ENCODE assay signal across 8 mouse cellular contexts in genomic region chr4:49844274-49844827, GRCm38 (mm10). TPM values are rescaled to one million over a fixed set of nuclear protein-coding genes. Genes with fewer than 3 reads are reported as not detected.
DNase-seq lines count a peak whose midpoint lies in the region; ATAC-seq and TF ChIP-seq lines count a peak whose summit lies in the region.

No protein-coding gene starts in this region.

- DNase-seq in heart, postnatal 36 days = no peak
- DNase-seq in ES-E14 (ENCODE audit: low read depth, low spot score) = no peak
- no peak for DNase-seq in limb, embryonic 14.5 days (ENCODE audit: low spot score)
- DNase-seq in urinary bladder, adult 2 months (ENCODE audit: low spot score) = no peak
- DNase-seq in MN1 (ENCODE audit: low spot score) = no peak

- H3K36me3 ChIP-seq in heart, embryonic 11.5 days (ENCODE audit: control insufficient read depth, insufficient read depth, low read length) = no peaks in the 10 kb centered on the region
- H3K36me3 ChIP-seq in ES-E14 (ENCODE audit: control insufficient read depth, insufficient read depth, low read length, poor library complexity, severe bottlenecking) = no peaks in the 10 kb centered on the region
- no peaks in the 10 kb centered on the region for H3K36me3 ChIP-seq in forebrain, embryonic 16.5 days (ENCODE audit: control insufficient read depth, insufficient read depth)
- H3K36me3 ChIP-seq in limb, embryonic 14.5 days (ENCODE audit: control insufficient read depth, insufficient read depth, low read length) = no peaks in the 10 kb centered on the region
- H3K36me3 ChIP-seq in stomach, embryonic 15.5 days = no peaks in the 10 kb centered on the region

- in situ Hi-C loops in ES-E14 (cut with MboI; ENCODE audit: low sequenced_read_pairs in 2 of 2, unreplicated experiment in 2 of 2) = no loop called here

- no peak for TF ChIP-seq POLR2A in limb, embryonic 14.5 days (IDR thresholded peaks at IDR 0.05; ENCODE audit: borderline replicate concordance, extremely low read depth, insufficient read depth, insufficient read length)

- H3K4me2 ChIP-seq in heart, embryonic 11.5 days = peak overlapping the region; percentile 89
- peak overlapping the region; percentile 100 for H3K4me2 ChIP-seq in forebrain, embryonic 16.5 days (ENCODE audit: low read length)
- H3K4me2 ChIP-seq in limb, embryonic 14.5 days (replicated peaks; ENCODE audit: low read depth, low read length, severe bottlenecking) = peak overlapping the region; percentile 93
- peak overlapping the region; percentile 94 for H3K4me2 ChIP-seq in stomach, embryonic 15.5 days

- no peak overlapping the region for H3K27ac ChIP-seq in heart, embryonic 11.5 days (ENCODE audit: low read depth, low read length)
- H3K27ac ChIP-seq in ES-E14 (ENCODE audit: insufficient read depth, low read depth, low read length, poor library complexity, severe bottlenecking) = no peak overlapping the region
- no peak overlapping the region for H3K27ac ChIP-seq in forebrain, embryonic 16.5 days (ENCODE audit: low read length)
- H3K27ac ChIP-seq in limb, embryonic 14.5 days (replicated peaks; ENCODE audit: low read depth, low read length) = no peak overlapping the region
- no peak overlapping the region for H3K27ac ChIP-seq in stomach, embryonic 15.5 days

- ATAC-seq in heart, embryonic 11.5 days (replicated peaks; ENCODE audit: insufficient number of reproducible peaks, low FRiP score, low TSS enrichment) = 0 out of 2 replicates have a peak, but pooled peaks have one; percentile 9
- peak; percentile 18 for ATAC-seq in forebrain, embryonic 16.5 days
- ATAC-seq in limb, embryonic 14.5 days (ENCODE audit: low FRiP score, low read depth) = 0 out of 2 replicates have a peak, but pooled peaks have one; percentile 22
- no peak for ATAC-seq in stomach, embryonic 15.5 days (ENCODE audit: insufficient read depth, low FRiP score, low read depth)

- WGBS in heart, embryonic 11.5 days (ENCODE audit: insufficient replicate concordance) = 4% methylated on average over 33 of the region's 33 CpGs
- WGBS in forebrain, embryonic 16.5 days = under 1% methylated on average over 33 of the region's 33 CpGs
- WGBS in limb, embryonic 14.5 days = 3% methylated on average over 31 of the region's 33 CpGs
- WGBS in stomach, embryonic 15.5 days = 3% methylated on average over 33 of the region's 33 CpGs

- H3K9me3 ChIP-seq in heart, embryonic 11.5 days (replicated peaks; ENCODE audit: control insufficient read depth, low read length) = no peaks in the 10 kb centered on the region
- no peaks in the 10 kb centered on the region for H3K9me3 ChIP-seq in ES-E14 (ENCODE audit: control insufficient read depth, insufficient read depth, low read depth, low read length)
- H3K9me3 ChIP-seq in forebrain, embryonic 16.5 days (ENCODE audit: control insufficient read depth, low read length) = no peaks in the 10 kb centered on the region
- H3K9me3 ChIP-seq in limb, embryonic 14.5 days (ENCODE audit: control insufficient read depth, low read length) = no peaks in the 10 kb centered on the region
- H3K9me3 ChIP-seq in stomach, embryonic 15.5 days = no peaks in the 10 kb centered on the region

- peaks cover 6% of the 10 kb centered on the region for H3K4me1 ChIP-seq in heart, embryonic 11.5 days (ENCODE audit: control insufficient read depth, insufficient read depth, low read length)
- peaks cover 0 to 3% of the 10 kb centered on the region in 2 experiments; a peak in 1 of 4 replicates for H3K4me1 ChIP-seq in ES-E14 (ENCODE audit: control insufficient read depth in 2 of 2, insufficient read depth in 2 of 2, low read length in 2 of 2, poor library complexity in 1 of 2)
- H3K4me1 ChIP-seq in forebrain, embryonic 16.5 days (replicated peaks; ENCODE audit: control insufficient read depth, insufficient read depth, low read length) = peaks cover 18% of the 10 kb centered on the region
- peaks cover 12% of the 10 kb centered on the region for H3K4me1 ChIP-seq in limb, embryonic 14.5 days (ENCODE audit: control insufficient read depth, insufficient read depth, low read length)
- H3K4me1 ChIP-seq in stomach, embryonic 15.5 days = peaks cover 11% of the 10 kb centered on the region

- intact Hi-C loops in heart, postnatal 36 days (cut with DNase I) = no loop called here

- peaks cover 13% of the 10 kb centered on the region for H3K27me3 ChIP-seq in heart, embryonic 11.5 days (ENCODE audit: control insufficient read depth, insufficient read depth, low read length)
- peaks cover 16% of the 10 kb centered on the region for H3K27me3 ChIP-seq in forebrain, embryonic 16.5 days (replicated peaks; ENCODE audit: control insufficient read depth, insufficient read depth, low read length)
- peaks cover 26% of the 10 kb centered on the region for H3K27me3 ChIP-seq in limb, embryonic 14.5 days (ENCODE audit: control insufficient read depth, insufficient read depth, low read length)
- peaks cover 22% of the 10 kb centered on the region for H3K27me3 ChIP-seq in stomach, embryonic 15.5 days (replicated peaks)

- no peak overlapping the region for H3K9ac ChIP-seq in heart, embryonic 11.5 days (ENCODE audit: low read depth, low read length)
- no peak overlapping the region for H3K9ac ChIP-seq in ES-E14 (ENCODE audit: insufficient read depth, low read depth, low read length, poor library complexity, severe bottlenecking)
- peak overlapping the region; percentile 67 for H3K9ac ChIP-seq in forebrain, embryonic 16.5 days (replicated peaks; ENCODE audit: low read depth, low read length)
- H3K9ac ChIP-seq in limb, embryonic 14.5 days (ENCODE audit: low read depth, low read length, severe bottlenecking) = peak overlapping the region; percentile 54; the same call in 1 of the 2 replicates
- no peak overlapping the region for H3K9ac ChIP-seq in stomach, embryonic 15.5 days

- peak overlapping the region; percentile 57 for H3K4me3 ChIP-seq in heart, embryonic 11.5 days (ENCODE audit: low read depth, low read length)
- peak overlapping the region; percentile 59 to 73 for H3K4me3 ChIP-seq in ES-E14 (ENCODE audit: insufficient read depth in 1 of 2, low read depth in 1 of 2, low read length in 2 of 2, poor library complexity in 1 of 2, severe bottlenecking in 1 of 2)
- peak overlapping the region; percentile 75 for H3K4me3 ChIP-seq in forebrain, embryonic 16.5 days (replicated peaks; ENCODE audit: low read length)
- peak overlapping the region; percentile 57 for H3K4me3 ChIP-seq in limb, embryonic 14.5 days (replicated peaks; ENCODE audit: low read length)
- peak overlapping the region; percentile 50 for H3K4me3 ChIP-seq in stomach, embryonic 15.5 days (replicated peaks)

TF ChIP-seq in ES-E14, 5 proteins besides CTCF, POLR2A, EP300 and RAD21:
- TF ChIP-seq ZC3H11A (IDR thresholded peaks at IDR 0.05; ENCODE audit: borderline replicate concordance, low read depth, low read length) (no peak), HCFC1 (IDR thresholded peaks at IDR 0.05; ENCODE audit: borderline replicate concordance, insufficient read depth, low read length) (no peak), CHD2 (IDR thresholded peaks at IDR 0.05; ENCODE audit: low read depth, low read length) (no peak), ZNF384 (IDR thresholded peaks at IDR 0.05; ENCODE audit: low read depth, low read length) (no peak), MAFK (IDR thresholded peaks at IDR 0.05; ENCODE audit: insufficient read depth, low read depth, low read length) (no peak)

RNA-seq across cellular contexts. Expression of gene Grin3a, which starts 1.2 kb away (rescaled TPM):
- 2.4 TPM in 2 replicates for polyA plus RNA-seq in heart, embryonic 11.5 days (2014; fragmentation: Nextera tagmentation; extraction: Ambion mirVana)
- under 1 TPM; 0.16 to 0.19 TPM for total RNA-seq in heart, postnatal 36 days (2021)
- total RNA-seq in ES-E14 (2012; rRNA removed) = 0.11 and 0.18 TPM in 2 replicates
- 8.3 and 12.2 TPM in 2 replicates for polyA plus RNA-seq in forebrain, embryonic 16.5 days (2015; fragmentation: Nextera tagmentation; extraction: Ambion mirVana)
- polyA plus RNA-seq in limb, embryonic 14.5 days (2012; rRNA removed) = 4.2 and 5.1 TPM in 2 replicates
- 6.8 and 9.2 TPM in 2 replicates for polyA plus RNA-seq in limb, embryonic 14.5 days (2014; fragmentation: Nextera tagmentation; extraction: Ambion mirVana)
- 1.3 and 2.1 TPM in 2 replicates for polyA plus RNA-seq in stomach, embryonic 15.5 days (2015; fragmentation: Nextera tagmentation; extraction: Ambion mirVana)
- 0.09 and 0.12 TPM in 2 replicates for polyA plus RNA-seq in urinary bladder, adult 2 months (2012; rRNA removed)

Comparison
In these comparisons a context has a peak if more than half of its experiments do, and no peak if none do; other contexts are left out.
1. H3K9ac ChIP-seq: peak in forebrain, embryonic 16.5 days (single experiment) and limb, embryonic 14.5 days (single experiment); none in heart, embryonic 11.5 days (single experiment), ES-E14 (single experiment) and stomach, embryonic 15.5 days (single experiment).
2. Peak in every context shown above with its lines, with median percentiles within 50 percentile points of each other: H3K4me2 ChIP-seq and H3K4me3 ChIP-seq.